Comparison of ENCODE assay signal across 8 mouse cellular contexts in genomic region chr5:44268524-44268923, GRCm38 (mm10). TPM values are rescaled to one million over a fixed set of nuclear protein-coding genes. Genes with fewer than 3 reads are reported as not detected.
DNase-seq lines count a peak whose midpoint lies in the region; ATAC-seq and TF ChIP-seq lines count a peak whose summit lies in the region.
"Not testable (repeated sequence)": the region's sequence is repeated elsewhere in the genome, so short reads cannot be mapped to it uniquely, and the experiment has no call there.

No protein-coding gene starts in this region.

- H3K4me3 ChIP-seq in heart, postnatal 0 days (ENCODE audit: low read depth, low read length); liver, postnatal 0 days (ENCODE audit: low read depth, low read length): not testable (repeated sequence)

- not testable (repeated sequence) for H3K4me2 ChIP-seq in heart, postnatal 0 days (ENCODE audit: low read depth, low read length); liver, postnatal 0 days (ENCODE audit: low read depth, low read length)

- TF ChIP-seq EP300 in heart, postnatal 0 days (IDR thresholded peaks at IDR 0.05; ENCODE audit: low read depth); liver, postnatal 0 days (IDR thresholded peaks at IDR 0.05; ENCODE audit: low read depth): not testable (repeated sequence)

- not testable (repeated sequence) for H3K9me3 ChIP-seq in heart, postnatal 0 days (replicated peaks; ENCODE audit: control insufficient read depth, low read length); liver, postnatal 0 days (ENCODE audit: low read length)

- peak; percentile 77 for DNase-seq in 3T3-L1 (ENCODE audit: low read depth, low spot score)
- peak; percentile 32 for DNase-seq in cerebellum, adult 11-12 months
- DNase-seq in embryo, embryonic 11.5 days (ENCODE audit: low read depth, low spot score) = peak; percentile 16
- peak; percentile 49 for DNase-seq in heart, postnatal 0 days (ENCODE audit: low spot score)
- peak; percentile 19 to 39 for DNase-seq in kidney, postnatal 4 days
- not testable (repeated sequence) for DNase-seq in liver, postnatal 0 days
- peak; percentile 45 for DNase-seq in retina, postnatal 1 day

- TF ChIP-seq CTCF in heart, postnatal 0 days (IDR thresholded peaks at IDR 0.05; ENCODE audit: low read depth) = peak; percentile 49
- peak; percentile 56 for TF ChIP-seq CTCF in liver, postnatal 0 days (IDR thresholded peaks at IDR 0.05; ENCODE audit: low read depth)

- H3K27ac ChIP-seq in heart, postnatal 0 days (ENCODE audit: low read depth); liver, postnatal 0 days (ENCODE audit: low read depth): not testable (repeated sequence)

- WGBS in heart, postnatal 0 days = 40% methylated on average over 2 of the region's 3 CpGs
- WGBS in liver, postnatal 0 days (ENCODE audit: insufficient replicate concordance) = 42% methylated on average over 2 of the region's 3 CpGs

- ATAC-seq in activated CD4-positive, CD25-positive, alpha-beta regulatory T cell, adult 4 months = peak; percentile 40
- ATAC-seq in heart, postnatal 0 days (ENCODE audit: insufficient read depth, low read depth); liver, postnatal 0 days: not testable (repeated sequence)

- H3K4me1 ChIP-seq in heart, postnatal 0 days (ENCODE audit: control insufficient read depth, insufficient read depth); liver, postnatal 0 days (ENCODE audit: insufficient read depth): not testable (repeated sequence)

- not testable (repeated sequence) for H3K27me3 ChIP-seq in heart, postnatal 0 days (ENCODE audit: control insufficient read depth, insufficient read depth, low read length); liver, postnatal 0 days (ENCODE audit: insufficient read depth, low read length)

- H3K36me3 ChIP-seq in heart, postnatal 0 days (replicated peaks; ENCODE audit: control insufficient read depth, insufficient read depth, low read length); liver, postnatal 0 days (replicated peaks; ENCODE audit: insufficient read depth, low read length): not testable (repeated sequence)

- H3K9ac ChIP-seq in heart, postnatal 0 days (replicated peaks; ENCODE audit: low read depth, low read length); liver, postnatal 0 days (replicated peaks): not testable (repeated sequence)

RNA-seq across cellular contexts. Expression of gene Tapt1, which starts 42.1 kb away (rescaled TPM):
- polyA plus RNA-seq in activated CD4-positive, CD25-positive, alpha-beta regulatory T cell, adult 4 months (2017; shearing (Covaris generic)) = 10 to 100 TPM; 15.1 to 15.2 TPM
- total RNA-seq in heart, postnatal 0 days (2014; rRNA removed; ENCODE audit: low replicate concordance) = 36.4 and 57.4 TPM in 2 replicates
- polyA plus RNA-seq in heart, postnatal 0 days (2015; fragmentation: Nextera tagmentation; extraction: Ambion mirVana) = 14.4 and 15.7 TPM in 2 replicates
- 29.8 and 33.3 TPM in 2 replicates for polyA plus RNA-seq in liver, postnatal 0 days (2015; fragmentation: Nextera tagmentation; extraction: Ambion mirVana)
